Mouse (Mus musculus): ENCODE measurements around the gene Slc22a16. TPM values are rescaled to one million over a fixed set of nuclear protein-coding genes. Genes with fewer than 3 reads are reported as not detected.
"Not testable (repeated sequence)": the region's sequence is repeated elsewhere in the genome, so short reads cannot be mapped to it uniquely, and the experiment has no call there.

Gene Slc22a16
- polyA plus RNA-seq, 2 experiments, result not detected

- Histone ChIP-seq H3K27me3 (ENCODE audit: control insufficient read depth, insufficient read depth, low read length) (no peaks in the 10 kb centered on the region), H3K4me2 (replicated peaks; ENCODE audit: low read depth, low read length, severe bottlenecking) (no peak overlapping the region), H3K4me3 (replicated peaks; ENCODE audit: low read length) (no peak overlapping the region), H3K9ac (ENCODE audit: low read depth, low read length, severe bottlenecking) (no peak overlapping the region), H3K9me3 (ENCODE audit: control insufficient read depth, low read length) (no peaks in the 10 kb centered on the region; the same call in 1 of the 2 replicates), H3K4me1 (ENCODE audit: control insufficient read depth, insufficient read depth, low read length) (peaks cover 11% of the 10 kb centered on the region; the same call in 1 of the 2 replicates), H3K36me3 (ENCODE audit: control insufficient read depth, insufficient read depth, low read length) (no peaks in the 10 kb centered on the region), H3K27ac (replicated peaks; ENCODE audit: low read depth, low read length) (no peak overlapping the region)
- ATAC-seq (ENCODE audit: low FRiP score, low read depth) (no peak), DNase-seq (ENCODE audit: low spot score) (no peak)
- 55% methylated on average over 6 of the region's 6 CpGs for WGBS
- TF ChIP-seq POLR2A (IDR thresholded peaks at IDR 0.05; ENCODE audit: borderline replicate concordance, extremely low read depth, insufficient read depth, insufficient read length), result no peak
Measured at GRCm38 (mm10) chr10:40529617-40530016, 40.5 kb upstream of the Slc22a16 start.

GRCm38 (mm10) chr10:40530661-40531060 is 39.5 kb upstream of the Slc22a16 start:
- H3K4me1 ChIP-seq (ENCODE audit: control insufficient read depth, insufficient read depth, low read length), result peaks cover 10% of the 10 kb centered on the region; the same call in 1 of the 2 replicates
- H3K27ac ChIP-seq (replicated peaks; ENCODE audit: low read depth, low read length), result no peak overlapping the region
- no peak for DNase-seq (ENCODE audit: low spot score)
- H3K9me3 ChIP-seq (ENCODE audit: control insufficient read depth, low read length), result no peaks in the 10 kb centered on the region; the same call in 1 of the 2 replicates
- WGBS, result 17% methylated on average over 3 of the region's 3 CpGs
- no peaks in the 10 kb centered on the region for H3K36me3 ChIP-seq (ENCODE audit: control insufficient read depth, insufficient read depth, low read length)
- ATAC-seq (ENCODE audit: low FRiP score, low read depth), result no peak
- no peak overlapping the region for H3K9ac ChIP-seq (ENCODE audit: low read depth, low read length, severe bottlenecking)
- no peak overlapping the region for H3K4me3 ChIP-seq (replicated peaks; ENCODE audit: low read length)
- no peak overlapping the region for H3K4me2 ChIP-seq (replicated peaks; ENCODE audit: low read depth, low read length, severe bottlenecking)
- no peak for TF ChIP-seq POLR2A (IDR thresholded peaks at IDR 0.05; ENCODE audit: borderline replicate concordance, extremely low read depth, insufficient read depth, insufficient read length)
- H3K27me3 ChIP-seq (ENCODE audit: control insufficient read depth, insufficient read depth, low read length), result no peaks in the 10 kb centered on the region

- not testable (repeated sequence) for H3K9ac ChIP-seq (ENCODE audit: low read depth, low read length, severe bottlenecking); H3K9me3 ChIP-seq (ENCODE audit: control insufficient read depth, low read length); DNase-seq (ENCODE audit: low spot score); ATAC-seq (ENCODE audit: low FRiP score, low read depth); H3K36me3 ChIP-seq (ENCODE audit: control insufficient read depth, insufficient read depth, low read length); H3K4me1 ChIP-seq (ENCODE audit: control insufficient read depth, insufficient read depth, low read length); H3K27ac ChIP-seq (replicated peaks; ENCODE audit: low read depth, low read length); H3K4me3 ChIP-seq (replicated peaks; ENCODE audit: low read length); H3K4me2 ChIP-seq (replicated peaks; ENCODE audit: low read depth, low read length, severe bottlenecking); H3K27me3 ChIP-seq (ENCODE audit: control insufficient read depth, insufficient read depth, low read length)
- 92% methylated on average over 4 of the region's 4 CpGs for WGBS
Measured at GRCm38 (mm10) chr10:40532586-40532985, 37.5 kb upstream of the Slc22a16 start.

GRCm38 (mm10) chr10:40541351-40541750 is 28.8 kb upstream of the Slc22a16 start:
- no peak overlapping the region for H3K4me2 ChIP-seq (replicated peaks; ENCODE audit: low read depth, low read length, severe bottlenecking)
- peak; percentile 60 for DNase-seq (ENCODE audit: low spot score)
- H3K4me1 ChIP-seq (ENCODE audit: control insufficient read depth, insufficient read depth, low read length), result no peaks in the 10 kb centered on the region
- no peaks in the 10 kb centered on the region for H3K36me3 ChIP-seq (ENCODE audit: control insufficient read depth, insufficient read depth, low read length)
- no peaks in the 10 kb centered on the region for H3K9me3 ChIP-seq (ENCODE audit: control insufficient read depth, low read length)
- H3K9ac ChIP-seq (ENCODE audit: low read depth, low read length, severe bottlenecking), result no peak overlapping the region
- ATAC-seq (ENCODE audit: low FRiP score, low read depth), result peak; percentile 84; the same call in 1 of the 2 replicates
- WGBS, result 24% methylated on average over 6 of the region's 6 CpGs
- H3K27me3 ChIP-seq (ENCODE audit: control insufficient read depth, insufficient read depth, low read length), result no peaks in the 10 kb centered on the region
- H3K27ac ChIP-seq (replicated peaks; ENCODE audit: low read depth, low read length), result no peak overlapping the region
- TF ChIP-seq POLR2A (IDR thresholded peaks at IDR 0.05; ENCODE audit: borderline replicate concordance, extremely low read depth, insufficient read depth, insufficient read length), result no peak
- H3K4me3 ChIP-seq (replicated peaks; ENCODE audit: low read length), result no peak overlapping the region

- no peak overlapping the region for H3K9ac ChIP-seq (ENCODE audit: low read depth, low read length, severe bottlenecking)
- no peak overlapping the region for H3K4me2 ChIP-seq (replicated peaks; ENCODE audit: low read depth, low read length, severe bottlenecking)
- no peak for DNase-seq (ENCODE audit: low spot score)
- no peaks in the 10 kb centered on the region for H3K36me3 ChIP-seq (ENCODE audit: control insufficient read depth, insufficient read depth, low read length)
- peaks cover 2% of the 10 kb centered on the region; the same call in 1 of the 2 replicates for H3K4me1 ChIP-seq (ENCODE audit: control insufficient read depth, insufficient read depth, low read length)
- no peak overlapping the region for H3K27ac ChIP-seq (replicated peaks; ENCODE audit: low read depth, low read length)
- ATAC-seq (ENCODE audit: low FRiP score, low read depth), result no peak
- H3K4me3 ChIP-seq (replicated peaks; ENCODE audit: low read length), result no peak overlapping the region
- H3K9me3 ChIP-seq (ENCODE audit: control insufficient read depth, low read length), result no peaks in the 10 kb centered on the region
- TF ChIP-seq POLR2A (IDR thresholded peaks at IDR 0.05; ENCODE audit: borderline replicate concordance, extremely low read depth, insufficient read depth, insufficient read length), result no peak
- no peaks in the 10 kb centered on the region for H3K27me3 ChIP-seq (ENCODE audit: control insufficient read depth, insufficient read depth, low read length)
- 43% methylated on average over 2 of the region's 2 CpGs for WGBS
Measured at GRCm38 (mm10) chr10:40549317-40549716, 20.8 kb upstream of the Slc22a16 start.

GRCm38 (mm10) chr10:40551801-40552200 is 18.3 kb upstream of the Slc22a16 start:
- no peak overlapping the region for H3K4me2 ChIP-seq (replicated peaks; ENCODE audit: low read depth, low read length, severe bottlenecking)
- H3K4me3 ChIP-seq (replicated peaks; ENCODE audit: low read length), result no peak overlapping the region
- TF ChIP-seq POLR2A (IDR thresholded peaks at IDR 0.05; ENCODE audit: borderline replicate concordance, extremely low read depth, insufficient read depth, insufficient read length), result no peak
- H3K9me3 ChIP-seq (ENCODE audit: control insufficient read depth, low read length), result no peaks in the 10 kb centered on the region
- no peak overlapping the region for H3K27ac ChIP-seq (replicated peaks; ENCODE audit: low read depth, low read length)
- no peaks in the 10 kb centered on the region for H3K27me3 ChIP-seq (ENCODE audit: control insufficient read depth, insufficient read depth, low read length)
- H3K36me3 ChIP-seq (ENCODE audit: control insufficient read depth, insufficient read depth, low read length), result no peaks in the 10 kb centered on the region
- H3K4me1 ChIP-seq (ENCODE audit: control insufficient read depth, insufficient read depth, low read length), result peaks cover 2% of the 10 kb centered on the region; the same call in 1 of the 2 replicates
- H3K9ac ChIP-seq (ENCODE audit: low read depth, low read length, severe bottlenecking), result no peak overlapping the region
- 13% methylated on average over 2 of the region's 2 CpGs for WGBS
- no peak for ATAC-seq (ENCODE audit: low FRiP score, low read depth)
- DNase-seq (ENCODE audit: low spot score), result peak; percentile 36

- not testable (repeated sequence) for DNase-seq (ENCODE audit: low spot score); H3K4me1 ChIP-seq (ENCODE audit: control insufficient read depth, insufficient read depth, low read length); H3K27ac ChIP-seq (replicated peaks; ENCODE audit: low read depth, low read length); H3K4me3 ChIP-seq (replicated peaks; ENCODE audit: low read length); H3K9ac ChIP-seq (ENCODE audit: low read depth, low read length, severe bottlenecking); H3K4me2 ChIP-seq (replicated peaks; ENCODE audit: low read depth, low read length, severe bottlenecking); ATAC-seq (ENCODE audit: low FRiP score, low read depth); H3K9me3 ChIP-seq (ENCODE audit: control insufficient read depth, low read length); H3K27me3 ChIP-seq (ENCODE audit: control insufficient read depth, insufficient read depth, low read length); H3K36me3 ChIP-seq (ENCODE audit: control insufficient read depth, insufficient read depth, low read length)
- WGBS, result 96% methylated on average over 6 of the region's 6 CpGs
Measured at GRCm38 (mm10) chr10:40565695-40566094, 4.4 kb upstream of the Slc22a16 start.

Data from limb, embryonic 14.5 days (tissue).